Mouse (Mus musculus) frontal cortex, postnatal 25 days (tissue): Measurements from ENCODE around the gene Sycp3.
"Not testable (repeated sequence)": the region's sequence is repeated elsewhere in the genome, so short reads cannot be mapped to it uniquely, and the experiment has no call there.

Experiments
- DNase-seq, 2 experiments: peaks; one replicate each; pipeline ENCODE4 v3.0.0; 2022; ENCODE audit warnings: low spot score in 2 of 2

Gene Sycp3

DNA sequence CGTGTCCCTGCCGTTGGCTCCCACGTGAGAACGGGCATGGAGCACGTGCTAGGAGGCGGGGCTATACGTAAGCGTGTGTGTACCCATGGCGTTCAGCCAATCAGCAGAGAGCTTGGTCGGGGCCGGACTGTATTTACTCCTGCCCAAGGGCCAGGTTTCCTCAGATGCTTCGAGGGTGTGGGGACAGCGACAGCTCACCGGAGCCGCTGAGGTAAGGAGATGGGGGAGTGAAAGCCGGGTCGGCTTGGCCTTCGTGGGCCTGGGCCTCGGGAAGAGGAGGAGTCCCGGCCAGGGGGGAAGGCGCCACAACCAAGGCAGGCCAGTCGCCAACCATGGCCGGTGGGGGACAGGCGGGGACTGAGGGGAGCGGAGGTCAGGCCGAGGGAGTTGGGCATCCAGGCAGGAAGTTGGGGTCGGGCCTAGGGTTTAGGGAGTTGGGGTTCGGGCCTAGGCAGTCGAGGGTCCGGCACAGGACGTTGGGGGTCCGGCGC, at the start of gene Sycp3:
TSS of gene Sycp3 (plus strand) at position 68 of the 491 bp plus-strand sequence.
- DNase-seq: no peak

DNA sequence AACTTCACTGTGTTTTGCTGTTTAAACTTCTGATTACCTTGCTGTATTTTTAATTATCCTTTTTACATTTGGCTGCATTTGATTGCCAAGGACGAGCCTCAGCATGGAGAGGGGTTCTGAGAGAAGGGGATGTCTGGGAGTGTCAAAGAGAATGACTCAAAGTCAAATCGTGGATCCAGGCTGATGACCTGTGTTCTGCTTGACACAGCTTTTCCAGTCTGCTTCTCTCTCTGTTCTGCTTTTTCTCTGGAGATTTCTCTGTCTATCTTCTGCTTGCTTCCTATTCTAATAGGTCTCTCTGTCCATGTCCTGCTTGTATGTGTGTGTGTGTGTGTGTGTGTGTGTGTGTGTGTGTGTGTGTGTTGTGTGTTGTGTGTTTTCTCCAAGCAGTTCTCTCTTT, 49.6 kb upstream of the Sycp3 start:
- no peak for DNase-seq

DNA sequence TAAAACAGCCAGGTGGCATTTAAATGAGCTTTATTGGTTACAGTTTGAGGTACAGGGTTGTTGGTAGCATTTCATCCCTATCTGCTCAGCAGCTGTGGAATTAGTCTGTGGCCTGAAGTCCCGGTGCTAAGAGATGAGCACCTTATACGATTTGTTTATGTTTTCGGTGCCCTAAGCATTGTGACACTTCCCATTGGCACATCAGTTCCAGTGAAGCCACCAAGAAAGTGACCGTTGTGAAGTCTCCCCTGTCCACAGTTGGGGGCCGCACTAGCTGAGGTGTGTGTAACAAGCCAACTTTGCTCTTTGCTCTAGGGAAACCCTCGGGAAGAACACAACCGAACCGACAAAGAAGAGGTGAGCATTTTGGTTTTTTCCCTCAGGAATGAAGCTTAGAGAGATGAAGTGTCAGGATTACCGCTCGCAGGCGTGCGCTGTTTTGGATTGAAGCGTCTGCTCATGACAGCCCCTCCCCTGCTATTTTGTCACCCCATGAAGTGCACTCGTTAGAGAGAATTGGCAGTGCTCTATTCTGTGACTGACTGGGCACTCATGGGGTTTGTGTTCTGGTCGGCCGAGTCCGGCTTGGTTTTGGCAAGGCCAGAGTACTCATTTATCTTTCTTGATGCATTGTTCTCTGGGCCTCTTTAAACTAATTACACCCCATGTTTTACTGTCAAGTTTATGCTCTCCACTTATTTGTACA, 46.9 kb upstream of the Sycp3 start:
- no peak for DNase-seq

DNA sequence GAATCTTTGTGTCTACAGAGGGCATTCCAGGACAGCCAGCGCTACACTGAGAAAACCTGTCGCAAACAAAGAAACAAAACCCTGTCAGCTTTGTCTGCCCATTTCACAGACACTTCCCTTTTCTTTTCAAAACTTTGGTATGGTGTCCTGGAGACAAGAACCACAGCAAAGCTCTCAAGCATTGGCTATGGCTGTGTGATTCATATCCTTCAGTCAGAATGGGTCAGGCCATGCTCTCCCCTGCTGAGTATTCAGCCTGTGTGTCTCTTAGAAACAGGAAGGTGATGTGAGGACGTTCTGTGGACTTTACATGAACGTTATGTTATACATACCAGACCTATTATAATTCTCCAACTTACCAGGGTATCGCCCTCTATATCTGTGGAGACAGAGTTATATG, 41.7 kb upstream of the Sycp3 start:
- no peak for DNase-seq

DNA sequence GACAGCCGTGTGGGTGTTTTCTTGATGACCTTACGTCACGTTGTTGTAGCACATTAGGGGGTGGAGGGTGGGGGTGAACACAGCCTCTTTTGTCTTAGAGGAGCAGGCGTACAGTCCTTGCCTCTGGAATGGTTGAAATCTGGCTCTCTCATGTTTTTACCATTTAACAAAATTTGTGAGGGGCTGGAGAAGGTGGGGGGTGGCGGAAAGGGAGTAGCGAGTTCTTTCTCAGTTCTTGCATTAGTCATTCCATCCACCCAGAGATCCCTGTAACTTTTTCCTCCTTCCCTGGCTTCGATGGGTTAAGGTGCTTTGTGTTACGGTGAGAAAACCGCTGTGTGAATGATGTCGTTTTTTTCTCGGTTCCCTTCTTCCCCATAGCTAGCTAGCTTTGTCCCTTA, 39.2 kb upstream of the Sycp3 start:
- no peak for DNase-seq

DNA sequence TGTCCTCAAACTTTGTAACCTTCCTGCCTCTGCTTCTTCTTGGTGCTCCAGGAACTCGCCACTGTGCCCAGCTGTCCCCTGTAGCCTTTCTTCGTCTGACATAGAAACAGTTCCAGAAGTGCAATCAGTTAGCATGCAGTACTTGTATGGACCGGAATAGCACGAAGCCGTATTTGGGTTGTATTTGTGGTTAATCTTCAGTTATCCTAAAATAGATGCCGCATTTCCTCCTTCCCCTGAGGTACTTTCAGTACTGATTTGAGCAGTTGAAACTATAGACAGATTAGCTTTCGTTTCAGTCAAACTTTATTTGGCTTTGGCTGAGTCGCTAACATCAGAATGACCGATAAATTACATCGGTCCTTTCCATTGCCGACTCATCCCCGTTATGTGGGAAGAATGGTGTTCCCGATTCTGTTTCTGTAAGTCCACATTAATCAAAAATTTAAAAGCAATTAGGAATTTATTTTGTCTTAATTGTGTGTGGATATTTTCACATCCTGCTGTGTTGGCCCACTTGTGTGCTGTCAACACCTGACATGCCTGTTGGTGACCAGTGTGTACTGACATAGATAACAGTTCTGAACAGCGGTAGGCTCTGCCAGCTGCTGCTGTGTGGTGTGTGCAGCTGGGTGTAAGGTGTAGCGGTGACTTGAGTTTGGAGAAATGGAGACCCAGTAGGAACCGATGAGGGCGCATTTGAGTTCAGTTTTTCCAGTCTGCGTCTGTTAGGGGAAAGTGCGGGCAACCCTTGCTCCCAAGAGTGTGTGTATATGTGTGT, 38.5 kb upstream of the Sycp3 start:
- no peak for DNase-seq

DNA sequence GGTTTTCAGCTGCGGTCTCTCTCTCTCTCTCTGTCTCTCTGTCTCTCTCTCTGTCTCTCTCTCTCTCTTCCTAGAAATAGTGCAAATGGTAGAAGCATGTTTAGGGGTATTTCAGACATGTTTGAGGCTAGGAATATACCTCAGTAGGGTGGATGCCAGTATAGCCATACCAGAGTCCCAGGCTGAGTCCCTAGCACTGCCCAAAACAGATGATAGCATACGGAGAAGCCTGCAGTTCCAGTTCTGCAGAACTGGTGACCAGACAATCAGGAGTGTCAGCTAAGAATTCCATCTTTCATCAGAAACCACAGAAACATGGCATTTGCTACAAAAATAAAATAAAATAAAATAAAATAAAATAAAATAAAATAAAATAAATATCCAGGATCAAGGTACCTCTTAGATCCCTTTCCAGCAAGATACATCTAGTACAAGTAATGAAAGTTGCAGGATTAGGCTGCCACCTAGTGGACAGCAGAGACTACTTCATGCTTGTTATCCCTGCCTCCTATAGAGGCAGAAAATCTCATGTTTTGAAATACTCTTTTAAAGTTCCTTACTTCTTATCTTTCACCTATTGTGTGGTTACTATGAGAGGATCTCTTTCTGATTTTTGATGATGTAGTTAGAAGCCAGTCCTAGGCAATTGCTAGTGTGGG, 33.1 kb upstream of the Sycp3 start:
- no peak for DNase-seq

DNA sequence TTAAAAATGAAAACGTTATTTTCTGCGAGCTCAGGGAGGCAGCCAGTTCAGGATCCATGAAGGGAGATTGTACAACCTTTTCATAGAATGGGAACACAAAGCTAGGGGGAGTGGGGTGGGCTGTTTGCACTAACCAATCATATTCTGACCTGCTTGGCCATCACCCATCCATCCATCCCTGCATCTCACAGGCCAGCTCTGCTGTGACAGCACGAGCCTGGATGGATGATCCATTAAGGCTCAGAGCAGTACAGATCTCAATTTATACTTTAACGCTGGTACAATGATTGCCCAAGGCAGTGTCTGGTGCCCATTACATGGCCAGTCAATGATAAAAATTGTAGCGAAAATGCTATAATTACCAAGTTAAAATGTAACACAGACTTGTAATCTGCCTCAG, 32.5 kb upstream of the Sycp3 start:
- DNase-seq: no peak

DNA sequence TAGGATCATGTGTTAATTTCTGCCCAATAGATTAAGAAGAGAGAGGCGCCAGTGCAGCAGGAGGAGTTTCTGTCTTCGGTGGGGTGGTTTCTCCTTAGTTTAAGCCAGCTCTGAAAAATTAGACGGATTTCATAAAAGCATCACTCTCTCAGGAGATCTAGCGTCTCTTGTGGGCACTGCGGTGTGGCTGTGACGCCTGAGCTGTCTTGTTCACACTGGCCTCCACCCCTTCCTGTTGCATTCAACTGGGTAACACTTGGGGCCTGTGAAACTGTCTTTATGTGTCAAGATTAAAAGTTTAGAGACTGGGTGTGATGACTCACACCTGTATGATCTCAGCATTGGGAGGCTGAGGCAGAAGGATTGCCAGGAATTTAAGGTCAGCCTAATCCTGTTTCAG, 31.4 kb upstream of the Sycp3 start:
- DNase-seq: no peak

DNA sequence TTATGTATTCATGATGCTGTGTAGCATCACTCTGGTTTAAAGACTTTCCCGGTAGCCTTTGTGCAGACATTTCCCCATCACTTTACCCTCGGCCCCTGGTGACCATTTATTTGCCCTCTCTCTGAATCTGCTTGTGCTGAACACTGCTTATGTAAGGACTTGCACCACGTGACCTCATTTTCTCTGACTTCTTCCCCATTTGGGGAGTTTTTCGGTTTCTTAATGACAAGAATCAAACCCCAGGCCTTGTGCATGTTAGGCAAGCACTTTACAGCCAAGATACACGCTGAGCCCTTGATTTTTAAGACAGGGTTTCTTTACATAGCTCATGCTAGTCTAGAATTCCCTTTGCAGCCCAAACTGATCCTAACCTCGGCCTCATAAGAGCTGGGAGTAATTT, 18.1 kb upstream of the Sycp3 start:
- DNase-seq: no peak

DNA sequence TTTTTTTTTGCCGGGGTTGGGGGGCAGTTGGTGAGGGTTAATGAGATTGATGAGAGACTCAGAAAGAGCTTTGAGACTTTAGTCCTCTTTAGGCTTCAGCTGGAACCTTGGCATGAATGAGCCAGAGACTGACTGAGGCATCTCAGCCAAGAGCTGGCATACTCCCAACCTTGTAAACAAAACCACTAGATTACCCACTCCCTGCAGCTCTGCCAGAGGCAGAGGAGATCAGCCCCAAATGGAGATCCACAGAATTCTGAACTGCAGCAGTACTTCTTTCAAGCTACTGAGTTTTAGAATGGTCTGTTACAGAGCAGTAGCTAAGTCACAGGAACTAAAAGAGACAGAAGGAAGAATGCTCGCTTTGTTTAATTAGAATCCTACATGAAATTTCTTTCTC, 8.1 kb upstream of the Sycp3 start:
- DNase-seq: no peak

DNA sequence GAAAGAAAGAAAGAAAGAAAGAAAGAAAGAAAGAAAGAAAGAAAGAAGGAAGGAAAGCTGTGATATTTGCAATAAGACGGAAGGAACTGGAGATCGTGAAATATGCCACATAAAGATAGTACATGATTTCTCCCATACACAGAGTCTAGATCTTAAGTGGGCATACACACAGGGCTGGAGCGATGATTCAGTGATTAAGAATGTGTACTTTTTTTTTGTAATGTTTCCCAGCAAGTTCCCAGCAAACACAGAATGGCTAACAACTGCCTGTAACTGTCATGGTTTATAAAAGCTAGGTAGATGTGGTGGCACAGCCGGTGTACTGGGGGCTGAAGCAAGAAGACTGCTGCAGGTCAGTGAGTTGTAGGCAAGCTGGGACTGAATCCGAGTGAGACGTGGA, 7.4 kb upstream of the Sycp3 start:
- DNase-seq: no peak

DNA sequence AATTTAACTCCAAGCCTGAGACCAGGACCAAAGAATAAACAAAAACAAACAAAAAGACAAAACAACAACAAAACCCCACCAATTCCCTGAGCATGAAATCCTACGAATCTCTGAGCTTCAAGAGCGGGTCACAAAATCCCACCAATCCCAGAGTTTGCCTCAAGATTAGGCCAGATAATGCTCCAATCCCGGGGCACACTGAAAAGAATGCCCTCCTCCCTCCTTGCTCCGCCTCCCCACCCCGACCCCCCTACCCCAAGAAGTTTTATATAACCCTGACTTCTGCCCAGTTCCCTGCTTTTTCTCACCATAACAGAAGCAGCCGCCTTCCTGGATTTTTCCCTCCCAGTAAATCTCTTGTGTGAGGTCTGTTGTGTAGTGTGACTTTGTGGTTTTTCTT, 1.6 kb upstream of the Sycp3 start:
- no peak for DNase-seq

DNA sequence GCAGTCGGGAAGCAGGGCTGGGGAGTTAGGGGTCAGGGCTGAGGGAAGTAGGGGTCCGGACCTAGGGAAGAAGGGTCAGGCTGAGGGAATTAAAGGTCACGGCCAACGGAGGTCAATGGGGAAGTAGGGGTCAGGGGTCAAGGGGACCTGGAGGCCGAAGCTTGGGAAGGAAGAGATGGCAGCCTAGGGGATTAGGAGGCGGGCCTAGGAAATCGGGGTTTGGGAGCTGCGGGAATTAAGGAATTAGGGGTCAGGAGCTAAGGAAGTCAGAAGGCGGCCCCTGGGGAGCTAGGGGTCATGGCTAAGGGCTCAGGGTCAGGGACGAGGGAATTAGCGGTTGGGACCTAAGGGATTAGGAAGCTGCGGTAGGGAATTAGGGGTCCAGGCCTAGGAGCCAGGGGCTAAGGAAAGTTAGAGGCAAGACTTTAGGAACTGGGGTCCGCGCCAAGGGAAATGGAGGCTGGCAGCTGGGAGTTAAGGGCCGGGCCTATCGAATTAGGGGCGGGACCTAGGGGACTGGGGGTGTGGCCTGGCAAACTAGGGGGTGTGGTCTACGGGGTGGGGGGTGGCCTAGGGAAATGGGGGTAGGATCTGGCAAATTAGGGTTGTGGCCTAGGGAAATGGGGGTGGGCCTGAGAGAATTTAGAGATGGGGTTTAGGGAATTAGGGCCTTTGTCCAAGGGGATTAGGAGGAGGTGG, 902 bp downstream of the Sycp3 start:
- no peak for DNase-seq

DNA sequence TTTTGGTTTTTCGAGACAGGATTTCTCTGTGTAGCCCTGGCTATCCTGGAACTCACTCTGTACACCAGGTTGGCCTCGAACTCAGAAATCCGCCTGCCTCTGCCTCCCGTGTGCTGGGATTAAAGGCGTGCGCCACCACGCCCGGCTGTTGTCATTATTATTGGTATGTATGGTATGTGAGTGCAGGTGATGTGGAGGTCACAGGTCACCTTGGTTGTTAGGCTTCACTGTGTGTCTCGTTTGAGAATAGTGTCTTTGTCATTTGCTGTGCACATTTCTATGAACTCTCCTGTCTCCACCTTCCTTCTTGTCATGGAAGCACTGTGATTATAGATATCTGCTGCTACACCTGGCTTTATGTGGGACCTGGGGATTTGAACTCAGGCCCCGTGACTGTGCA, 23.5 kb downstream of the Sycp3 start:
- DNase-seq: not testable (repeated sequence)

DNA sequence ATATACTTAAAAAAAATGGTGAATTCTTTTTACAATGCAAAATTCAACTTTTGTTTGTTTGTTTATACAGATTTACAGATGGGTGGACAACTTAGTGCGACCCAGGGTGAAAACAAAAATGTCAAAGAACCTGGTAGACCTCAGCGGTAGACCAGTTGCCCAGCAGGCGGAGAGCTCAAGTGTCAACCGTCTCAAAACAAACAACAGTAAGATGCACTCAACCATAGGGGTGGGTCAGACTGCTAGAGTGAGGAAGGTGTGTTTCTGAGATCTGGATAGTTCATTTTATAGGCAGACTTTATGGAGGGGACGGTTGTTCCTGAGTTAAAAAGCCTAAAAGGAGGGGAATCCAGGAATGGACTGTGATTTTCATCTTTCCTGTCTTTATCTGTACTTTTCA, 29.3 kb downstream of the Sycp3 start:
- no peak for DNase-seq

DNA sequence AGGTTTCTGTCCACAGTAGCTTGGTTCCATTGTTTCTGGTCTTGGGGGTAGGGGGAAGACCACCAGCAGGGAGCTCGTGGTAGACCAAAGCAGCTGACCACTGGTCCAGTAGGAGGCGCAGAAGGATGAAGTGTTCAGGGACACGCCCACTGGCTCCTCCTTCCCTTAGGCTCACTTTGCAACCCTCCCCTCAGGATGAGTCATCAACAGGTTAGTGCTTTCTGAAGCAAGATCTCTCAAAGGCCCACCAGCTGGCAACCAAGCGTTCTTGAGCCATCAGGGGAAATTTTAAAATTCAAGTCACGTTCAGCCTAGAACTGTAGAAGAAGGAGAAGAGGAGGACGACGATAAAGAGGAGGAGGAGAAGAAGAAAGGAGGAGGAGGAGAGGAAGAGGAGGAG, 32.3 kb downstream of the Sycp3 start:
- no peak for DNase-seq

DNA sequence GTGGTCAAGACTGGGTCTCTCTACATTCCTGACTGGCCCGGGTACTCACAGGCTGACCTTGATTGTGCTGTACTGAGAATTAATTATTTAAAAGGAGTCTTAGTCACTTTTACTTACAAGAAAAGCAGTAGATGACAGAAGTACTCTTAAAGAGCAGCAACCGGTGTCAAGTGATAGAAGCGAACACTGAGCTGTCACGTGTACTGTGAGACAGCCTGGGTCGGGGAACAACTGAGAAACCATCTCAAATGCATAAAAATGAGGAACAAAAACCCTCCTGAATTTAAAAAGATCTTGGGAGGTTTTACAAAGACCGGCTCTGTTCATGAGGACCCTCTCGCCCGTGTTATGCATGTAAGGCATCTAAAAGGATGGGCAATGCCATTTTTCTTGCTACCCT, 33.3 kb downstream of the Sycp3 start:
- DNase-seq: no peak

DNA sequence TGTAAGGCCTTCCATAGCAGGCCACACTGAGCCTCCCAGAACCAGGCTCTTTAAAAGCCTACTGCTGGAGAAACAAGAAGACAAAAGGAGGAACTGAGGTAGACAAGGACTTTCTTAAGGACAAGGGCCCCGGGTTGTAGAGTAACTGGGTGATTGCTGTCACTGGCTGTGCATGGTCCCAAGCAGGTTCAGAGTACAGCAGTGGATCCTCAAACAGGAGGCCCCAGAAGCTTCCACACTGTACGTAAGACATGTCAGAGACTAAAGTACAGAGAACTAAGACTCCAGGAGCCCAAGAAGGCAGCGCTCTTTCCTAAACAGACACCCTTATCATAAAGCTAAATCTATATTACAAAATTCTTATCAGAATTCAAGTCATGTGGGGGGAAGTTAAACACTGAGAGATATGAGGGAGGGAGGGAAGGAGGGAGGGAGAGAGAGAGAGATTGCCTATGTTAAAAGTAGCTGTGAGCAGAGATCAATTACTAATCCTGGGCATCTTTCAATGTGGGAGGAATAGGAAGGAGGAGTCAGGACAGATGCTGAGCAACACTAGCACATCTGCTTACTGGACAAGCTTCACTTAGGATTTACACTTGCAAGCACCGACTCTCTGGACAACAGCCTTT, 35.7 kb downstream of the Sycp3 start:
- DNase-seq: no peak

DNA sequence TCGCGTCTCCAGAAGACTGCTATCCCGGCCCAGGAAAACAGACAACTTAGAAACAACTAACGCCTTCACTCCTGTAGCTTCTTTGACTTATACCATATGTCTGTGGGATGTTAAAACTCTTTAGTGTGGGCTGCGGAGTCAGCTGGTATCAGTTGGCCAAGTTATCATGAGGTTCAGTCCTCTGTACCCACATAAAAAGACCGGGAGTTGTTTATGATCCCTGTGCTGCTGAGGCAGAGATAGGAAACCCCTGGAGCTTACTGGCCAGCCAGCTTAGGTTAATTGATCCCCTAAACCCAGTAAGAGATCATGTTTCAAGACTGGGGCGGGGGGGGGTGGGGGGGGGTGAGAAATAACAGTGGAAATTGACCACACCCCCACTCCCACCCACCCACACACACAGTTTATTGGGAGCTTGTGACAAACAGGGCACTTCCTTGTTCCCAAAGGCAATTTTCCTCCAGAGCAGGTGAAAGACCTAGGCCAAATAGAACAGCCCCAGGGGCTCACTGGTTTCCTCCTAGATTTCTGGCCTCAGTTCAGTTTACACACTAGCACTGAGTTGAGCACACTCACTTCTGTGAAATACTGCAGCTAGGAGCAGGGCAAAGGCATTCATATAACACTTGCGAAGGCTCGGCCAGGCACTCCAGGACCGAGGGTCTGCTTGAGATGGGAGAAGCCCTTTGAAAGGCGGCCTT, 37.6 kb downstream of the Sycp3 start:
- no peak for DNase-seq

DNA sequence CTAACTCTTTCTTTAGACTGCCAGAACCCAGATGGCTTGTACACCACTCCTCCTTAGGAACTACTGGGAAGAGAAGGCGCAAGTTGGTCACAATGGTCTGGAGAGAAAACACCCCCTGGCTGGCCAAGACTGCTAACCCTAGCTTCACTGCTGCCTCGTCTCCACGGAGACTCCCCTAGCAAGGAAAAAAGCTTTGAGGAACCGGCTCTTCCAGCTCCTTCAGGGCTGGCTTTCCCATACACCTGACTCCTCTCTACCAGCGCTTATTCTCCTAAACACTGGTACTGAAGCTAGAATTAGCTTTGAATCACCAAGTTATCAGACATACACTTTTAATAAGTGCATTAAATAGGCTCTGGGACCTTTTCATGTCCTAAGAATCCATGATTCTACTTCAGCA, 40.6 kb downstream of the Sycp3 start:
- DNase-seq: no peak
